Mouse (Mus musculus) retina, postnatal 1 day (tissue): Measurements from ENCODE around the gene Syndig1.

Source experiments
- DNase-seq: peaks from one replicate; pipeline ENCODE4 v3.0.0-alpha.2; 2012

Gene Syndig1

GRCm38 (mm10) chr2:149983107-149983506 lies 154.1 kb downstream of the Syndig1 start:
- no peak for DNase-seq

GRCm38 (mm10) chr2:149987610-149988009 lies 158.6 kb downstream of the Syndig1 start:
- DNase-seq: no peak

GRCm38 (mm10) chr2:149991506-149991905 lies 162.5 kb downstream of the Syndig1 start:
- no peak for DNase-seq

GRCm38 (mm10) chr2:149992921-149993320 lies 163.9 kb downstream of the Syndig1 start:
- DNase-seq: no peak

GRCm38 (mm10) chr2:149996382-149996964 lies 167.5 kb downstream of the Syndig1 start:
- no peak for DNase-seq

- no peak for DNase-seq
Observed at GRCm38 (mm10) chr2:149997657-149998056, 168.6 kb downstream of the Syndig1 start.

GRCm38 (mm10) chr2:149998373-149999108 lies 169.5 kb downstream of the Syndig1 start:
- DNase-seq: no peak

GRCm38 (mm10) chr2:150000564-150000963 lies 171.6 kb downstream of the Syndig1 start:
- no peak for DNase-seq

- DNase-seq: no peak
Observed at GRCm38 (mm10) chr2:150003499-150003898, 174.5 kb downstream of the Syndig1 start.

- no peak for DNase-seq
Observed at GRCm38 (mm10) chr2:150012787-150013346, 183.9 kb downstream of the Syndig1 start.

- peak; percentile 22 for DNase-seq
Observed at GRCm38 (mm10) chr2:150013785-150014184, 184.8 kb downstream of the Syndig1 start.

- DNase-seq: peak; percentile 9
Observed at GRCm38 (mm10) chr2:150016303-150016702, 187.3 kb downstream of the Syndig1 start.

- DNase-seq: no peak
Observed at GRCm38 (mm10) chr2:150020706-150021105, 191.7 kb downstream of the Syndig1 start.

GRCm38 (mm10) chr2:150023873-150024339 lies 194.9 kb downstream of the Syndig1 start:
- peak; percentile 77 for DNase-seq

- no peak for DNase-seq
Observed at GRCm38 (mm10) chr2:150043531-150043930, 214.5 kb downstream of the Syndig1 start.
